Mouse (Mus musculus): Measurements from ENCODE around the gene Fbxl21.

Fbxl21 gene

DNA sequence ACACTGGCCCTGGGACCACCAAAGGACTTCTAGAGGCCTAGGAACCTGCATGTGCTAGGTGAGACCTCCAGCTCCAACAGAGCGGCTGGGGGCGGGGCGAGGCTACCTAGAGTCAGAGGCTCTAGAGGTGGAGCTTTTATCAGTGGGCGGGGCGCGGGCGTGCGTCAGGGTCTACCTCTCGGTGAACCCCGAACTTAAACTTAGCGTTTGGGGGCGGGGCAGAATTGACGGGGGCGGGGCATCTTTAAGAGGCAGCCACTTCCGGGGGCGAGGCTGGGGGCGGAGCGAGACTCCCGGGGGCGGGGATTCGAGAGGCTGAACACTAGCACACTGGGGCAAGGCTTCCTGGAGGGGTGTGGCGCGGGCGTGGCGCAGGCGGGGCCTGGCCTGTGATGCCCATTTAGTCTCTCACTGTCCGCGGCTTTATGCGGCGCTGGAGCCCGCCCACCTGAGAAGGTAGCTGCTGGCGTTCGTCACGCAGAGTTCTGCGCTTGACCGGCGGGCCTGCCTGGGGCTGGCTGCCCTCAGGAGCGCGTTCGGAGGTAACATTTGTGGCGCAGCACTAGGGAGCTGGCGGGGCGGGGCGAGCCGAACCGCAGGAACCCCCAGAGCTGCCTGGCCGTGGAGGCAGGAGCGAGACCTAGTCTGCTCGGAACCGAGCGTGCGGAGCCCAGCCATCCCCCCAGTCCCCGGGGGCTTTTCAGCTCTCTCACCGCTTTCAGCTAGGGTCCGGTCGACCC is at the start of gene Fbxl21:
Fbxl21 (plus strand) TSS at position 392 of the 740 bp plus-strand sequence.
- peak; percentile 84 for DNase-seq

DNA sequence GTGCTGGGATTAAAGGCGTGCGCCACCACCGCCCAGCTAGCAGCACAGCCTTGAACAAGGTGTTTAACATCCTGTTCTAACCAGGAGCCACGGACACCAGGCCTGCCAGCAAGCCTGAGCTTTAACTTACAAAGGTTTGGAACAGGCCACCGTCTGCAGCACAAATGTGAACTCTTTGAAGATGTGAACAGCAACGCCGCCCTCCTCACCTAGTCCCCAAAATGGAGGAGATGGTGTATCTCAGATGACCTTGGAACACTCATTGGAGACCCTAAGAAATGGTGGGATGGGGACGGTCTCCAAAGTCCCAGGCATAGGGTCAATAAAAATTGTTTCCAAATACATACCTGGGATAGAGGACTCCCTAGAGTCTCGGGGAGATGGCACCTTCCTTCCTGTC is 49.6 kb upstream of the Fbxl21 start:
- no peak for DNase-seq

DNA sequence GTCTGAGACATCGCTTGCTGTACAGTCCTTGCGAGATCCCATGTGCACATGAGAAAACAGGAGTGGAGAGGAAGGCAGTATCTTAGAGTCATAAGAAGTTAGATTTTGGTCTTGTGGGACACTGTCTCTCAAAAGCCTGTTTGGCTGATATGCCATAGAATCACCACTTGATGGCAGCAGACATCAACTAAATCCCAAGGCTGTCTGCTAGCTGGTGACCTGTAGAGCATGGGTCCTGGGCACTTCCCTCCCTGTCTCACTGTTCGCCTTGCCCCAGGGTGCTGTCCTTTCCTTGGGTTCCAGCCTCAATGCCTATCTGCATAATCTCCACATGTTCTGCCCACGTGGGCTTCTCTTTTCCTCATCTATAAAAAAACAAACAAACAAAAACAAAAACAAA is 46.9 kb upstream of the Fbxl21 start:
- DNase-seq: no peak

DNA sequence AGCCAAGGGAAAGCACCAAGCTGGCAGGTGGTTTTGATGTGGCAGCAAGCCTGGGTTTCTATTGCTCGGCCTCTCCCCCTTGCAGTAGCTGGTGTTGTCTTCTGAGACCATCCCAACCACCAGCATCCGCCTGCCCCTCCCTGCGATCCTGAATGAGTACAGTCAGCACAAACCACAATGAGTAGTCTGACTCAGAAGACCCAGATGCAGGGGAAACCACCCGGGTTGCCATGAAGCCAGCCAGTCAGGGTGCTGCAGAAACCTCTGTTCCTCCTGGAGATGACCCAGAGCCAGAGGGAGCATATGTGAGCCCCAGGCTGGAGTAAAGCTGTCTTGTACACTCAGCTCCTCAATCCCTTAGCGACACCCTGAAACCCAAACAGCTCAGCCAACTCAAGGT is 45.5 kb upstream of the Fbxl21 start:
- no peak for DNase-seq

DNA sequence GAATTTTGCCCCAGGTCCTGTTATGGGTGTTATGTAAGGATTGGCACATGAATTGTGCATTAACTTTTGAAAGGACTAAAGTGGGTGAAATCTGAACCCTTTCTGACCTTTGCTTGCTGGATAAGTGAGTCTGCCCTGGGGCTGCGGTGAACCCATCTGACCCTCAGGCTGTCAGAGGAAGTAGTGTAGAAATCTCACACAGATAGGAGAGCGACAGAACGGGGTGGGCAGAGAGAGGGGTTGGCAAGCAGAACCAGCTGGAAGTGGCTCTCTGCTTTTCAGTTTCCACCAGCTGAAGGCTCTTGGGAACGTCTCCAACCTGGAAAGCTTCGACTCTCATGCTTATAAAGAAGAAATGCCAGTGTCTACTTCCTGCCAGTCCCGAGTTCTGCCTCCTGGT is 45.0 kb upstream of the Fbxl21 start:
- peak; percentile 47 for DNase-seq

DNA sequence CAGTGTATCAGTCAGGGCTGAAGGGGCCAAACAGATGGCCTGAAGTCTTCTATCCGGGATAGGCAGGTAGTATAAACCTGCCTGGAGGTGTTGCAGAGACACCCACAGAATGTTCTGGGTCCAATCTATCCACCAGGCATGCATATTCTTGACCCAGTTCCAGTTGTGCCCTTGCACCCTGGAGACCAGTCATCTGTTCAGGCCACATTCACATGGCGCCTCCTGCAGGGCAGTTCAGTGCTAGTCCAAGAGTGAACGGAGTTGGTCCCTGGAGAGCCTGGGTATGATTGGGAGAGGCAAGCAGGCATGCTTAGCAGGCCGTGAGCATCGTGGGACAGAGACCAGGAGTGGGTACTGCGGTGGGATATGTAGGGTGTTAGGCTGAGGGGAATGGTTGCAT is 44.2 kb upstream of the Fbxl21 start:
- no peak for DNase-seq

DNA sequence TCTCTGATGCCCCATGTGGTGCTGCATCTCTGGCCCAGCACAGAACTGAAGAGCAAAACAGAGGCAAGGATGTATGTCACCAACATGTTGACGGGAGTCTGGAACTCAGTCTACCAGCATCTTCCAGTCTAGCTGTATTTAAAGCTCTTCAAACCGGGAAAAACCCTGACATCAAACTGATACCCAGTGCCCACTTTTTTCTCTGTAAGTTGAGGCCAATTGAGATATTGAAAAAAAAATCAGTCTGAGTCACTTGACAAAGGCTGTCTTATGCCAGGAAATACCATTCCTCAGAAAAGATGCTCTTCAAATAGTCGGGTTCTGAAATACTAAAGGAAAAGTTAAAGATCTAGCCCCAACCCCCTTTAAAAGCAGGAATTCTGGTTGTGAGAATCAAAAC is 40.1 kb upstream of the Fbxl21 start, which contains the start of gene Il9:
Il9 (minus strand) TSS at position 101 of the 400 bp plus-strand sequence.
- DNase-seq: no peak

DNA sequence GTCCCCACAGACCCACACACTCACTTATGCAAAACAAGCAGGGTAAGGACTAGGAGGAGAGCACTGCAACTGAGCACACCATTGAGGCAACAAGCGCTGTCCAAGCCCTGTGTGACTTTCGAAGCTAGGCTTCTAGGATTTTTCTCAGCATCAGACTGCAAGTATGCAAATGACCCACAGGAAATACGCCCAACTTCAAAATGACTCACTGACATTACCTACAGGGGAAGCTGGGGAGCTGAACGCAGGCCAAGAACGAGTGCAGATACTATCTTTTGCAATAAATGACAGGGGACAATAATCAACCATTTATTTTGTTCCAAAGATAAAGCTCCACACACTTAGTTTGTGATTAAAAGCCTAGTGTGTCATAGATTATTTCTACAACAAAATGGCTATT is 34.3 kb upstream of the Fbxl21 start:
- DNase-seq: no peak

DNA sequence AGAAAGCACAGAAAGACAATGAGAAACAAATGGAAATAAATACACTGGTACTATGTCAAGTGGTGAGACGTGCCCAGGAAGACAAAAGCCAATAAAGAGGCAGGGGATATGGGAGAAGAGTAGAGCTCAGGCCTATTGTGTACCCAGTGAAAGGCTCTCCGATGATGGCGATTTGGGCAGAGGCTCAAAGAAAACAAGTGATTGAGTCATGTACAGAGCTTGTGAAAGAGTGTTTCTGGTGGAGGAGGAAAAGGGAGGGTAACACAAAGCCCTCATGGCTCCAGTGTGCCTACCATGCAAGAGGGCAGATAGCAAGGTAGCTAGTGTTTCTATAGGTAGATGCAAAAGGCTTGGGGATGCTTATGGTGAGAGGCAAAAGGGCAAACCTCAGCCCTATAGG is 27.8 kb upstream of the Fbxl21 start:
- DNase-seq: no peak

DNA sequence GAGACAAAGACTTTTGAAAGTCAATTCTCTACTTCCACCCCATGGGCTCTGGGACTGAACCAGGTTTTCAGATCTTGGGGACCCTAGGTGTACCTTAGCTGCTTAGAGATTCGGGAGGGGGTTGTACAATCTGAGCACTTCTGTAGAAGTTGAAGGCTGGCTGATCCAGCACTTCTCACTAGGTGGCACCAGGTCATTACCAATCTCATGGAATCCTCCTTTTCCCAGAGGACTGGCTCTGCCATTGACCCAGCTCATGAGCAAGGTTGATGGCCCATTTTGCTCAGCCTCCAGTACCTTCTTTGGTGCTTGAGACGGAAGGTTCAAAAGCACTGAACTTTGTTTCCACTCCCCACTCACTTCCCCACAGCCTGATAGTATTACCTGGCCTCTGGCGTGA is 22.1 kb upstream of the Fbxl21 start:
- no peak for DNase-seq

DNA sequence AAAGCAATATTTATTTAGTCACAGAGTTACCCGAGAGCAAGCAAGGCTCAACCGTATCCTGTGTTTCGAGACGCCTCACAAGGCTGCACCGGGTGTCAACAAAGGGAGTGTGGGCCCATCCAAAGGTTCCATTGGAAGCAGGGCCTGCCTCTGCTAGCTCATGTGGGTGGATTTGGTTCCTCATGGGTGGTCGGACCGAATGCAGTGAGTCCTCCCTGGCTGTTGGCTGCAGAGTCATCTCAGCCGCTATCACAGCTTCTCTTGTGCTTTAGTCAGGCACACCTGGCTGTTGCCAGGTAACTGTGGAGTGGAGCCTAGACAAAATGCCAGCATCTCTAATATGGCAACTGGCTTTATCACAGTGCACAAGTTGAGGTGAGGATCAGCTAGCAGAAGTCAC is 21.6 kb upstream of the Fbxl21 start:
- DNase-seq: no peak

DNA sequence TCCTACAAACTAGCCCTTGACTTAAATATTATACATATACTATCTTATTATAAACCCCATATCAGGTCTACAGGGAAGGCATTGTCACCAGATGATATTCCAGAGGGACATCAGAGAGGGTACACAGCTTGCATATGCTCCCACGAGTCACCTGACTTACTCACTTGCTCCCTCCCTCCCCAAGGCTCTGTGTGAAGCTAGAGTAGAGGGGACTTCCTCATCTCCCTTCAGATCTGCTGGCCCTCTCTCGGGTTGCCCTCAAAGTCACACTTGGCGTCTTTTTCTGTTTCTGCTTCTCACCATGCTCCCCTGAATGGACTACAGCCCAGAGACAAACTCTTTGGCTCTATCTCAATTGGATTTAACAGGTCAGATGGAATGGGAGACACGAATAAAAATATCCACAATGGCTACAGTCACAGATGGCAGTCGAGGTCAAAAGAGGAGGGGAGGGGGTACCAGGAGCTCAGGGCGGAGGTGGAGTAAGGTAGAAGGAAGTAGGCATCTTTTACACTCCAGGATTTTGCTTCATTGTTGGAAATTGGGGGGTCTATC is 20.3 kb upstream of the Fbxl21 start:
- no peak for DNase-seq

DNA sequence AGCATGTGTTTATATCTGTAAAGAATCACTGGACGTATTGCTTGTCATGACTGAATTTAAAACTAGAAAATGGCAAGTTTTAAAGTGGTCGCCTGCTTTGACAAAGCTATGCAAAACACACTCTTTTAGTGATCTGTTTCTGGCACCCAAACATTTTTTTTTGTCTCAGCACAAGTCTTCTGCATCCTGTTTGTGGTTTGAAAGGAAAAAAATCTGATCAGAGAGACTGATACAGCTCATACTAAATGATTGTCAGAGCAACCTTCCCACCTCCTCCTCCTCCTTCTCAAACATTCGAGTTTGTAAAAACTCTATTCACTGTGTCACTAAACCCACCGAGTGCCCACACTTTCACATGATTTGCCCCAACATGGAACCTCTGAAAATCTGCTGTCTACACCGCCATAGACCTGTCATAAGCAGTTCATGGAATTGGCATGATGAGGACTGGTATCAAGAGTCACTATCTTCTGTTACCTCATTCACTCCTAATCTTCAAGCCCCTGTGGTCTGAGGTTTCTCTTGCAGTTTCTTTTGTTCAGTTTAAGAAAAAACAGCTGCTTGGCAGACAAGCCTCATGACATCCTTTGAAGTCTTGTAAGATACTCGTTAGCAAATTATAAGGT is 15.3 kb upstream of the Fbxl21 start:
- DNase-seq: no peak

DNA sequence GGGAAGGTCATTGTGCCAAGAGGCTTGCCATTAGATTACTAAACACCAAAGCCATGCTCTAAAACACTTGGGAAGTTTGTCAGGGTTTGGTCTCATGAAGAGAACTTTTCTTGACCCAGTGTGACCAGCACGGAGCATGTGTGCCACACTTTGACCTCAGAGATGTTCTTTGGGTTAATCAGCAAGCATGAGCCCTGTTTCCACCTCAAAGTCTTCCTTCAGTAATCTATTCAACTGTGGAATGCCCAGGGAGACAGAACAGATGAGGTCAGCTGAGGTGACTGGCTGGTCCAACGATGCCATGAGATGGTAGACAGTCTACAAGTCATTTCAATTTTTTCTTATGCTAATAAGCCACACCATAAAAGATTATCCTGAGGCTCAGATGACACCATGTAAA is 12.5 kb upstream of the Fbxl21 start:
- DNase-seq: no peak

DNA sequence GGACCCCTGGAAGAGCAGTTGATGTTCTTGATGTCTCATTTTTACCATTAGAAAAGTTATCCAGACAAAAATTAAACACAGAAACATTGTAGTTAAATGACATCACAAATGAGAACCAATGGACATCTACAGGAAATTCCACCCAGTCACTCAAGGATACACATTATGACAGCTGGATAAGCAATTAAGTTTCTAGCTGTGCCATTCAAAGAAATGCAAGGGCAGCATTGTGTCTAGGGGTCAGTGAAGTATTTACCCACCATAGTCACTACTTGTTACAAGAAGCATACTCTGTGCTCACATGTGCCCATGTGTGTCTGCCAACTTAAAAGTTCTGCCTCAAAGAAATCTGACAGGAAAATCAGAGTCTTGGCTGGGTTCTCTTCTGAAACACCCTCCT is 8.7 kb upstream of the Fbxl21 start:
- no peak for DNase-seq

DNA sequence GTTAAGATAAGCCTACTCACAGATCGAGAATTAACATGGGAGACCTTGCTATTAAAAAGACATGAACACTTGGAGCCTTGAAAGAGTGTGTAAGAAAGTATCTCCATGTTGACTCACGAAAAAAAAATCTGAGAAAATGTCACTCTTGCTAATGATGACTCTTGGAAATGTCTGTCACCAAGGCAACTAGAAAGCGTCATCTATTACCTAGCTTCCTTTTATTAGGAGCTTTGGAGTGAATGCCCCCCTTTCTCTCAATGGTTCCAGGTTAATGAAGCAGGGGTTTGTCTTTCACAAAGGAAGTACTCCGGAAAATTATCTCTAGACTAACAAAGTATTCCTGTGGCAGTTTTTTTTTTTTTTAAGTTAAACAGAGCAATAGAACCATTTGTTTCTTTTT is 6.0 kb upstream of the Fbxl21 start:
- DNase-seq: no peak

DNA sequence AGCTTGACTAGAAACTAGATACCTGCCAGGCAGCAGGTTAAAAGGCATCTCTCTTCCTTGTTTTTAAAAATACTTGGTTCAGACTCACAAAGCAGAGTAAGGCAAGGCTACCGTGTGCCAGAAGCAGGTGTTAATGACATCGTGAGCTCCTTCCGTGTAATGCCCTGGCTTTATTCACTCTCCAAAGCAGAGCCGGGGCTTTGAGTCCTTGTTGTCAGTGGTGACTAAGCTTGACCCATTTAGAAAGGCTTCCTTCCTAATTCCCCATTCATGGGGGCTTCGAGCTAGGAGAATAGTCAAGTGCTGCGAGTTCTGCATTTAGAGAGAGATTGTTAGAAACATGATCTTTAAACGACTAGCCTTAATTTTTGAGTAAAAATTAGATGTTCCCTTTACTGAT is 5.5 kb upstream of the Fbxl21 start:
- DNase-seq: no peak

DNA sequence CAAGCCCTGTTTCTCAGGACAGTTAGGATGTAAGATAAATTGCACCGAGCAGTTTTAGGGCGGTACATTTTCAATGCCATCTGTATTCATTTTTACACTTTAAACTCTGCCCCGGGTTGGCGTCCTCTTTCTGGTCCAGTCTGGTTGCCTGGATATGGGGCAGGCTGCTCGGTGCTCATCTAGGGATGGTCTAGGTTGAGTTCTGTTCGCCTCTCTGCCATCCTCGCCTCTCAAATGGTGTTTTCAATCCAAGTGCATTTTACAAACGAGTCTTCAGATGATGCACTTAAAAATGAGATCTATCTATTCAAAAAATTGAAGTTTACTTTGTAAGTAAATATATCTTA is 522 bp downstream of the Fbxl21 start:
- DNase-seq: no peak

DNA sequence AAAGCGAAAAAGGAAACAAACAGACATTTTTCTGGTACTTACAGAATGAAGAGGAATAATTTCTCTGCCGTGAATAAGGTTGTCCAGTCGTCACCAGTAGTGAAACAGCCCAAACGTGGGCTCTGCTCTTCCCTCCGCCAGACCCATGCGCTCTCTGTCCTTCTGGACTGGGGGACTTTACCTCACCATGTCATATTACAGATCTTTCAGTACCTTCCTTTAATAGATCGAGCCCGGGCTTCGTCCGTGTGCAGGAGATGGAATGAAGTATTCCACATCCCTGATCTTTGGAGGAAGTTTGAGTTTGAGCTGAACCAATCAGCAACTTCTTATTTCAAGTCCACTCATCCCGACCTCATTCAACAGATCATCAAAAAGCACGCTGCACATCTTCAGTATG is 4.6 kb downstream of the Fbxl21 start:
- DNase-seq: no peak

DNA sequence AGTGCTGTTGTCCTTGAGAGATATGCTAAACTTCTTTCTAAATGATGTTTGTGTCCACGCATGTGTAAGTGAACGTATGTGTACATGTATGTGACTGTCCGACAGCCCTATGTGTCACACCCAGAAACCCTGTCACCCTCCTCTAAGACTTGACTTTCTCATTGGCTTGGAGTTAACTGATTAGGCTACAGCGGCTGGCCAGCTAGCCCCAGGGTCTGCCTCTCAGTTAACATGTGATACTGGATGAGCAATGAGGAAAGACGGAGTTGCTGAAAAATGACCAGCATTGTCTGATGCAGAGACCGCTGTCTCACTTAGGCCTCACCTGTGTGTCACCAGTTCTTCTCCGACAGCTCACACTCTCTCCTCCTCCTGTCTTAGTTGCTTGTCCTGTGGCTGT is 5.6 kb downstream of the Fbxl21 start:
- DNase-seq: no peak

DNA sequence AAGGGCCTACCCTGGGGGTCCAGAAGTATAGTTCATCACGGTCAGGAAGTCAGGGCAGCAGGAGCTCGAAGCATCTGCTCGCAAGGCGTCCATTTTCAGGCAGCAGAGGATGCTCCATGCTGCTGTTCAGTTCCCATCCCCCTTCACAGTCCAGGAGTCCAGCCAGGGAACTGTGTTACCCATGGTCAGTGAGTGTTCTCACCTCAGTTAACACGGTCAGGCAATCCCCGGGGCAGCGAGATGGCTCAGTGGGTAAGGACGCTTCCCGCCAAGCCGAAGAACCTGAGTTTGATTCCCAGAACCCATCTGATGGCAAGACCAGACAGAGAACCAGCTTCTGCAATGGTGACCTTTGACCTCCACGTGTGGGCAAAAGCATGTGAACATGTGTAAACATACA is 6.0 kb downstream of the Fbxl21 start:
- DNase-seq: no peak

DNA sequence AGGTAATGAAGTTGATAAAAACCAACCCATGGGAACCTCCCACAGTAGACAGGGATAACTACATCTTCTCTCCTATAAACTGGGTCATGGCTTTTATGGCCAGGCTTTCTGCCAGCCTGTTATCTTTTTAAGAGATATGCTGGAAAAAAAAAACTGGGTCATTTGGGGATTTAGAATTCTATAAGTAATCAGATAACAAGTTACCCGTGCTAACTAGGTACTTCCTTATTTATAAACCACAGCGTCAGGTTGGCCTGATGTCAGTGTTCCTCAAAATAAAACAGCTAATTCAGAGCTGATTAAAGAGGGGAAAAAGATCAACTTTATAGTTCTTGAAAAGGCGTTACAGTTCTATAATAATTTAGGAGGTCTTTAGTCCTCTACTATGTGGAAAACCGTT is 6.8 kb downstream of the Fbxl21 start:
- DNase-seq: no peak

DNA sequence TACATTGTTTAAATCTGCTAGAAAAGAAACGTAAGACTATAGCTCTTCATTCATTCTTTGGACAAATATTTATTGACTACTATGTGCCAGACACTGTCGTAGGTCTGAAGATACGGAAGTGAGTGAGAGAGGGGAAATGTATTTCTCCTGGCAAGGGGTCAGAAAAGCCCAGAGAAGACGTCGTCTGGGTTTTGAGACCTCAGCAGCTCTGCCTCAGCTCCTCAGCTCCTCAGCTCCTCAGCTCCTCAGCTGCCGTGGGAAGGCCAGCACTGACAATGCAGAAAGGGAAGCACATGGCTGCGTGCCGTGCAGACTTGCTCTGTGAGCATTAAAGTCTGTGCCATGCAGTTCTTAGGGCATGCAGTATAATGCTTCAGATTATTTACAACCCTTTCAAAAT is 7.4 kb downstream of the Fbxl21 start:
- DNase-seq: no peak

DNA sequence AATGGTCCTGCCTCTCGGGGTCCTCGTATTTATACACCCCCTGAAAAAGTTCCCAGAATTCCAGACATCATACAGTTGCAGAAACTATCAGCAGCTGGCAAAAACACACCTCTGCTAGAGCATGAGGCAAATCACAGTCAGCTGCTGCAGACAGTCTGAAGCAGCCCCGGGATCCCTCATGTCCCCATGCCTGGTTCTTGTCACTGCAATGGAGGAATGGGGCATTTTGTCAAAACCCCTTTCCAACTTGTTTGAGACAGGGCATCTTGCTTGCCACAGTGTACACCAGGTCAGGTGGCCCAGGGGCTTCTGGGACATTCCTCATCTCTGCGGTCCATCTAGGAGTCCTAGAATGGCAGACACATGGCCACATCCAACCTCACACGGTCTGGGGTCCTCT is 12.7 kb downstream of the Fbxl21 start:
- no peak for DNase-seq

DNA sequence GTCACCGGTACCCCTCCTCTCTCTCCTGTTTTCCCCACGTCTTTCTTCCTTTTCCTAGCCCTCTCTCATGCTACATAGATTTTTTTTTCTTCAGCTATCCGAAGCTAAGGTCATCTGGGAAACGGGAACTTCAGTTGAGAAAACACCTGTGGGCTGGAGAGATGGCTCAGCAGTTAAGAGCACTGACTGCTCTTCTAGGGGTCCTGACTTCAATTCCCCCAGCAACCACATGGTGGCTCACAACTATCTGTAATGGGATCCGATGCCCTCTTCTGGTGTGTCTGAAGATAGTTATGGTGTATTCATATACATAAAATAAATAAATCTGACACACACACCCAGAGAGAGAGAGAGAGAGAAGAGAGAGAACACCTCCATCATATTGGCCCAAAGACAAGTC is 13.3 kb downstream of the Fbxl21 start:
- peak; percentile 16 for DNase-seq
